Mouse (Mus musculus) frontal cortex, postnatal 14 days (tissue): ENCODE measurements around the gene Usp24.

Experiments used
- DNase-seq, 2 experiments: peaks; one replicate each; pipeline ENCODE4 v3.0.0; 2022; ENCODE audit warnings: low spot score in 2 of 2

The Usp24 gene

GRCm38 (mm10) chr4:106315921-106316350 lies at the start of gene Usp24:
Gene Usp24 (plus strand): TSS chr4:106316213.
- peak; percentile 33 to 45 for DNase-seq

- no peak for DNase-seq
Measured at GRCm38 (mm10) chr4:106276937-106277336, 39.1 kb upstream of the Usp24 start.

- DNase-seq: no peak
Measured at GRCm38 (mm10) chr4:106279177-106279576, 36.8 kb upstream of the Usp24 start.

- no peak for DNase-seq
Measured at GRCm38 (mm10) chr4:106281128-106281491, 34.9 kb upstream of the Usp24 start.

- DNase-seq: peak in 1 of 2 experiments; percentile 10
Measured at GRCm38 (mm10) chr4:106281492-106282122, 34.4 kb upstream of the Usp24 start.

- DNase-seq: no peak
Measured at GRCm38 (mm10) chr4:106282123-106282510, 33.9 kb upstream of the Usp24 start.

GRCm38 (mm10) chr4:106286958-106287743 lies 28.9 kb upstream of the Usp24 start:
- no peak for DNase-seq

- DNase-seq: no peak
Measured at GRCm38 (mm10) chr4:106290201-106290600, 25.8 kb upstream of the Usp24 start.

- DNase-seq: no peak
Measured at GRCm38 (mm10) chr4:106292823-106293222, 23.2 kb upstream of the Usp24 start.

GRCm38 (mm10) chr4:106293378-106294090 lies 22.5 kb upstream of the Usp24 start:
- DNase-seq: no peak

- DNase-seq: no peak
Measured at GRCm38 (mm10) chr4:106295696-106296095, 20.3 kb upstream of the Usp24 start.

GRCm38 (mm10) chr4:106296412-106297086 lies 19.5 kb upstream of the Usp24 start:
- no peak for DNase-seq

- no peak for DNase-seq
Measured at GRCm38 (mm10) chr4:106301346-106301745, 14.7 kb upstream of the Usp24 start.

- no peak for DNase-seq
Measured at GRCm38 (mm10) chr4:106308090-106308489, 7.9 kb upstream of the Usp24 start.

- DNase-seq: no peak
Measured at GRCm38 (mm10) chr4:106312651-106313050, 3.4 kb upstream of the Usp24 start.

GRCm38 (mm10) chr4:106313070-106313469 lies 2.9 kb upstream of the Usp24 start:
- DNase-seq: no peak

- no peak for DNase-seq
Measured at GRCm38 (mm10) chr4:106313874-106314273, 2.1 kb upstream of the Usp24 start.

- no peak for DNase-seq
Measured at GRCm38 (mm10) chr4:106314291-106314690, 1.7 kb upstream of the Usp24 start.

GRCm38 (mm10) chr4:106316351-106317178 lies 552 bp downstream of the Usp24 start:
- peak; percentile 15 to 32 for DNase-seq

GRCm38 (mm10) chr4:106317179-106318055 lies 1.4 kb downstream of the Usp24 start:
- no peak for DNase-seq
